Mouse (Mus musculus) mature B cell (primary cell): ENCODE data around the gene Mri1.
"Not testable (repeated sequence)": the region's sequence is repeated elsewhere in the genome, so short reads cannot be mapped to it uniquely, and the experiment has no call there.

Source experiments
- in situ Hi-C: fragments of 300-500 bp; cut with MboI; formaldehyde crosslinking; loops from 2 replicates; pipeline ENCODE4 v1.14.3; 2019

Mri1 gene

DNA sequence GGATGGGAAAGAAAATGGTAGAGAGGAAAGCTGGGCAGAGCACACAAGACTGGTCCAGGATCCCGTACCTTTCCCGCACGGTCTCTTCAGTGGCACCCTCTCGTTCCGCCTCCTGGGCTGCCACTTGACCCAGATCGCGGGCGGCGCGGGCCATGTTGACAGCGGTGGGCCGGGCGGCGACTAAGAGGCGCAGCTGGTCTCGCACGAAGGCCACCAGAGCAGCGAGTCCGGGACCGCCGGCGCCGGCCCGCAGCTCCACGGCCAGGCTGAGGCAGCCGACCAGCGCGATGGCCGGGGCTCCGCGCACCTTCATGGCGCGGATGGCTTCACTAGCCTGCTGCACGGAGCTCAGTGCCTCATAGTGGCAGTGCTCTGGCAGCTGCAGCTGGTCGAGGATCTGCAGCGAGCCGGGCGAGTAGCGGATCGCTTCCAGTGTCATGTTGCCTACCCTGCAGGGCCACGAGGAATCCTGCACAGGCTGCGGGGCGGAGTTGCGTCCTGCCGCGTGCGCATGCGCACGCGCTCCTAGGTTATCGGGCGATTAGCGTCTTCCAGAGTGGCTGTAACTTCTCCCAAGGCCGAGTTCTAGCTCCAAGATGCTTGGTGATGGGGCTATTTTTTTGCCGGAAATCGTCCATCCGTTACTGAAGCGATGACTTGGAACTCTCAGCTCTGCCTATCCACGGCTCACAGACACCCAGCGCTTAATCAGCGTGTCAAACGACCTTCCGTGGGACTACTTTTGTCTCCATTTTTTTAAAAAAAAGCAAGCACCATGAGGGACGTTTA is at the start of gene Mri1:
TSS of gene Mri1 (minus strand) at position 505 of the 789 bp plus-strand sequence.
- in situ Hi-C loops = no loop called here

DNA sequence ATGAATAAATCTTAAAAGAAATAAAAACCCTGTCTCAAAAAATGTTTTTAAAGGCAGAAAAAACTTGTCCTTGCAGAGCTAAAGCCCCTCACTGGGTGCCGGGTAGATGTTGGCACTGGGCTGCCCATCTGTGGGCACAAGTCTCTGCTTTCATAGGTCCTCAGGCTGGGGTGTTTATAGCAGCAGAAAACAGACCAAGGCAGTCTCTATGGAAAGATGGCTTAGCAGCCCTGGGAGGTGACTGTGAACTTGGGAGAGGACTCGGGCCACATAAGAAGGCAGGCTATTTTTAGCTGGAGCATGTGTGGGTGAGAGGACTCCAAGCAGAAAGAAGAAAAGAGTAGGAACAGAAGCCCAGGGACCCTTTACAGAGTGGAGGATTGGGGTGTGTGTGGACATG is 46.8 kb upstream of the Mri1 start:
- in situ Hi-C loops = no loop called here

DNA sequence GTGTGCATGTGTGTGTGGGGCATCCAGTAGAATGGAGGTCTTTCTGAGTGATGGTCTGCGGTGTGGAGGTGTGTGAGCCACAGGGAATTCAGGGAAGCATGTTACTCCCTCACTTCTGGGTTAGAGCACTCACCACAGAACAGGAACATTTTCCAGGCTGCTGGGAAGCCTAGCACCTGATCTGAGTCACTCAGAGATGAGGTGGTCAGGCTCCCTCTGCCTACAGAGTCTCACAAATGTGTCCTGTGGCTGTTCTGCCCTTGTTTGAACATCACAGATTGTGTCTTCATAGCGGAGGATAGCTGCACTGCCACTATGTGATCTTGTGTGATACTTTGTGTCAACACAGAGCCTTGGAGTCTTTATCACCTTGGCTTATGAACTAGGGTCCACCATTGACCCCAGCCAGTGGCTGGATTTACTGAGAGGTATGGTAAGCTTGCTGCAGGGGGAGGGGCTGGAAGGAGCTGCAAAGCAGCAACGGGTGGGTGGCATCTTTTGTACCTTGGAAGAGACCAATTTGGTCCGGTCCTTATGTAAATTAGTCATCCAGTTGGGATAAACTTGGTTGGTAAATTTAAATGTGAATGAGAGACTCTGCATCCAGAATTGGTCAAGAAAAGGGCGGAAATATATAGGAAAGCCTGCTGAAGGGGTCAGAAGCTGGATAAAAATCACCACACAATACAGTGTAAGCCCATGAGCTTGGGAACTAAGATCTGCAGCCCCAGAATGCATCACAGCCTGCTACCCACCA is 40.1 kb upstream of the Mri1 start:
- in situ Hi-C loops = no loop called here

DNA sequence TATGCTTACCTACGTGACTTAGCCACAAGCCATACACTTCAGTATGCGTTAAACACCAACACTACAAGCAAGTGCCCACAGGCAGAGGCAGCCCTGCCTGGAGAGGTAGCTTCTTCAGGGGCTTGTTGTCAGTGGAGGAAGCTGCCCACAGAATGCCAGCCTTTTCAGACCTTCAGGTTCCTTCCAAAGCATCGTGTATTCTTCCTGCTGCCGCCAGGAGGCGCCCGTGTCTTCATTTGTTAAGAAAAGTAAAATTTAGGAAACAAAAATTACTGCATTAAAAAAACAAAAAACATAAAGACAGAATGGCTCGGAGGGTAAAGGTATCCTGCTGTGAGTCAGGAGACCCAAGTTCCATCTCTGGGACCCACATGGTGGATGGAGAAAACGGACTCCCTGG is 34.6 kb upstream of the Mri1 start:
- in situ Hi-C loops = no loop called here

DNA sequence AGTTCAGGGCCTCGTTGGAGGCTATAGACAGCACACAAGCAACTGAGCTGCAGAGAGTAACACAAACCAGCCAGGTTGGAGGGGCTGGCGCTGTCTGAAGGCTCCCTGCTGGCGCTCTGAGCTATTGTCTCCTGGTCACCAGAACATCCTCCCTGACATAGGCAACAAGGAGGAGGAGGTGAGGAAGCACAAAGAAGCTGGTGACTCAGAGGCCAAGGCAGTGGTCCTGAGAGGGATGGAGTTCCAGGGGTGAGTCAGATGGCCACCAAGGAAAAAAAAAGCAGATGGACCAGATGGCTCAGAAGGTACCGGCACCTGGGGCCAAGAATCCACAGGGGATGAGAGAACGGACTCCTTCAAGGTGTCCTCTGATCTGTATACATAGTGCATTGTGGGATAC is 34.0 kb upstream of the Mri1 start:
- in situ Hi-C loops = no loop called here

DNA sequence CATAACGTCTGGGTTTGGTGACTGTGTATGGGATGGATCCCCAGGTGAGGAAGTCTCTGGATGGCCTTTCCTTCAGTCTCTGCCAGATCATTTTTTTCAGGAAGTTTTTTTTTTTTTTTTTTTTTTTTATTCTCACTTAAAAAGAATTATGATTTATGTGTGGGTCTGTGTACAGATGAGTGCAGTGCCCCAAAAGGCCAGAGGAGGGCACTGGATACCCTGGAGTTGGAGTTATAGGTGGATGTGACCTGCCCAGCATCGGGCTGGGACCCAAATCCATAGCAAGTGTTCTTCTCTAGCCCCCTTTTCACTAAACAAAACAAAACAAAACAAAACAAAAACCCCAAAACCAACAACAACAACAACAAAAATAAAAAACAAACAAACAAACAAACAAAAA is 31.8 kb upstream of the Mri1 start:
- in situ Hi-C loops = no loop called here

DNA sequence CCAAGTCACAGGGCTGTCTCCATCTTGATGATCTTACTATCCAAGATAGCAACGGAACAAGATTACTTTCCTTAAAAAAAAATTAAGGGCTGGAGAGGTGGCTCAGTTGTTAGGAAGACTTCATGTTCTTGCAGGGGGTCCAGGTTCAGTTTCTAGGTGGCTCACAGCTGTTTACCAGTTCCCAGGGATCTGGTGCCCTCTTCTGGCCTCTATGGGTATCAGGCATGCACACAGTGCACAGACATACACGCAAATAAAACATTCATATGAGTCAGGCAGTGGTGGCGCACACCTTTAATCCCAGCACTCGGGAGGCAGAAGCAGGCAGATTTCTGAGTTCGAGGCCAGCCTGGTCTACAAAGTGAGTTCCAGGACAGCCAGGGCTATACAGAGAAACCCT is 28.5 kb upstream of the Mri1 start:
- in situ Hi-C loops = not testable (repeated sequence)

DNA sequence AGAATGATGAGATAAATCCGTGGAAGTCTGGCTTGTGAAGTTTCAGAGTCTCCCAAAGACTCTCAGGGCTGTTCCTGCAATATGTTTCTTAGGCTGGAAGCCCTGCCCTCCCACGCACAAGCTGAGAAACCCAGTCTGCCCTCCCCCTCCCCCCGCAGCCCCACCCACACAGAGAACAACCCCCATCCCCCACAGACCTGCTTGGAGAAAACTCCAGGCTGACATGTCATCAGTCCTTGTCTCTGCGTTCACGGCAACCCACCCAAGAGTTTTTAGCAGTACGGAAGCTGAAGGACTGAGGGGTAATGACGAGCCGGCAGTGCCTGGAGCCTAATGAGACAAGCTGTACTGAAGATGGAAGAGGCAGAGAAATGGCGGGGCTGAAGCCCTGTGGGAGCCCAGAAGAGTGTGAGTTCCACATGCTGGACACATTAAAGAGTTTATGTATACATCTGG is 27.5 kb upstream of the Mri1 start:
- in situ Hi-C loops = no loop called here

DNA sequence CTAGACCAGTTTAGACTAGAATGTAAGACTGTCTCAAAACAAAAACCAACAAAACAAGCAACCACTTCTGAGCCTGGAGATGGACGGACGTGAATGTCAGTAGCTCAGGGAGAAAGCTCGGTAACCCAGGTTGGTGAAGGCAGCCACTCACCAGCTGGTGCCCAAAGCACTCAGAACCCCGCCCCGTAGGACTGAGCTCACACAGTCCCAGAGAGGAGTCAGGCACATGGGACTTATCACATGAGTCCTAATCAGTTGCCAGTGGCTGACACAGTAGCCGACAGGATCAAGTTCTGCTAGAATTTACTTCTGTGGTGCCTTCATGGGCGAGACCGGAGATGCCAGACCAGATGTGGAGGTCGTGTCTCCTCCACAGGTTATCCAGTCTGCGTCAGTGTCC is 23.7 kb upstream of the Mri1 start:
- in situ Hi-C loops = no loop called here

DNA sequence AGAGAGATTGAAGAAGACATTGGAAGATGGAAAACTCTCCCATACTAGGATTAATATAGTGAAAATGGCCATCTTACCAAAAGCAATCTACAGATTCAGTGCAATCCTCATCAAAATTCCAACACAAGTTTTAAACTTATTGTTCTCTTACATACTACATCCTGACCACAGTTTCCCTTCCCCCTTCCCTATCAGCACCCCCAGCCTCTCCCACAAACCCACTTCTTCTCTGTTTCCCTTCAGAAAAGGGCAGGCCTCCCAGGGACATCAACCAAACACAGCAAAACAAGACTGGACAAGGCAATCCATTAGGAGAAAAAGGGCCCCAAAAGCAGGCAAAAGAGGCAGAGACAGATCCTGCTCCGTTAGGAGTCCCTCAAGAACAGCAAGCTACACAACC is 19.3 kb upstream of the Mri1 start:
- in situ Hi-C loops = no loop called here

DNA sequence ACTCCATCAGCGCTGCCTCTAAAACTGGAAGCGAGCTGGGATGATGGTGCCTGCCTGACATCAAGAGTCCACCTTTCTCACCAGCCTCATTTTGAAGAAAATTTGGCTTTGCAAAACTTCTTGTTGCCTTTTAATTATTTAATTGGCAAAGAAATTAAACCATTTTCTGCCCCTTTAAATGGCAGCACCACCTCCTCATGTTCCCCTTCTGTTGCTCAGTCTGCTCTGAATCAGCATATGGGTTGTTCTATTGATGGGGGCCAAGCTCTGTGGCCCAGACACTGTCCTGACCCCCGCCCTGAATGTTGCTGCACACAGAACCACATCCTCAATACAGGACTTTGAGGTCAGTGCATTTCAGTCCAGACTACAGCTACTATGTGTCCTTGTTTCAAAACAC is 16.8 kb upstream of the Mri1 start:
- in situ Hi-C loops = no loop called here

DNA sequence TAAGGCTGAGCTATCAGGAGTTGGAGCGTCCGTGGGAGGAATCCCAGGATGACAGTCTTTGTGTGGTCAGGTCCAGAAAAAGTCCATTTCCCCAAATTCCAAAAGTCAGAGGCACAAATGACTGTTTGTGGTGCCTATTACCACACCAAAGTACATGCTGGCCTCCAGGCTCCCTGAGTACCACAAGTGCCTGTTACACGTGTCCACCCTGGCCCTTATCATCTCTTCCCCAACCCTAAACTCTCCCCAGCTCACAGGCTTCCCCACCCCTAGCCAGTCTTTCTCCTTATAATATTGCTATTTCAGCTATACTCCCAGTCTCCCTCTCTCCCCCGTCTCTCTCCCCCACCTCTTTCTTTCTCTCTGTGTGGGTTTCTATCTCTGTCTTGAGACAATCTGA is 15.2 kb upstream of the Mri1 start:
- in situ Hi-C loops = no loop called here

DNA sequence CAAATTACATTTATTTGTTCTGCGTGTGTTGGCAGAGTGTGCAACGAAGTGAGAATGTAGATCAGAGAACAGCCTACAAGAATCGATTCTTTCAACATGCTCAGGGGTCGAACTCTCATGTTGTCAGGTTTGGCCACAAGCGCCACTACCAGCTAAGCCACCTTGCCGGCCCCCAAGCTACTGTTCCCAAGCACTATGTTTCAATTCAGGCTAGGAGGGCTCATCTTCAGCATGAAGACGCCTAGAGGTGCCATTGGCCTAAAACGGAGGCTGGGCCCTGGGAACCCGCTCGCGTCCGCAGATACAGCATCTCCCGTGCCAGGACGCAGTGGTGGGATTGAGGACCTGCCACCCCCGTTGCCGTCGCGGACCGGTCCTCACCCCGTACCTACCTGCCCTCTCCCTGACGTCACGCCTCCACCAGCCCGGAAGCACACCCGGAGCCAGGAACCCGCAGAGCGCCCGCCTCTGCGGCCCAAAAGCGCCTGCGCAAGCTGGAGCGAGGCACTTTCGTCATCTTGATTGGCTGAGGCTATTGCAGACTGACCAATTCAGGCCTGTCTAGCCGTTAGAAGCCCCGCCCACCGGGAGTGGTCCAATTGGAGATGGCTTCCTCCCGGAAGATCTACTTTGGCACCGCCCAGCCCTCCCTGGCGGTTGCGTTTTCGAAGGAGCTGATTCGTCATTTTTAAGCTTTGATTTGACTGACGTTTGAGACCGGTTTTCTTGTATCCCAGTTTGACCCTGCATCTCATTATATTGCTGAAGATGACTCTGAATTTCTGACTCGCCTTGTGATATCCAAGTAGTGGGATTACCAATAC is 13.0 kb upstream of the Mri1 start, which contains the start of gene Ccdc130:
TSS of gene Ccdc130 (minus strand) at position 431 of the 824 bp plus-strand sequence.
- in situ Hi-C loops = no loop called here

DNA sequence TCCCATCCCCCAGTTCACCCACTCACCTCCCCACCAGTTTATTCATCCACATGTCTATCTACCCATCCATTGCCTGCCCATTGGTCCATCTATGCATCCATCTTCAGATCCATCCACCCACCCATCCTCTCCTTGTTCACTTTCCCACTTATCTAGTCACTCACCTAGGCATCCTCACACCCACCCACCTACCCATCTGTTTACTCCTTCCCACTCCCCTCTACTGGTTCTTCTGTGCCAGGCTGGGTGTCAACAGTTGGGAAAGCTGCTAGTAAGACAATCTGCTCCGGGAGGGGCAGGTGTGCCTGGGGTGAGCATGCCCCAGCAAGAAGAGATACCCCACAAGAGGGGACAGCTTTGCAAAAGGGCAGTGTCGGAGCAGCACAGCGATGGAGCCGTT is 4.0 kb upstream of the Mri1 start:
- in situ Hi-C loops = no loop called here

DNA sequence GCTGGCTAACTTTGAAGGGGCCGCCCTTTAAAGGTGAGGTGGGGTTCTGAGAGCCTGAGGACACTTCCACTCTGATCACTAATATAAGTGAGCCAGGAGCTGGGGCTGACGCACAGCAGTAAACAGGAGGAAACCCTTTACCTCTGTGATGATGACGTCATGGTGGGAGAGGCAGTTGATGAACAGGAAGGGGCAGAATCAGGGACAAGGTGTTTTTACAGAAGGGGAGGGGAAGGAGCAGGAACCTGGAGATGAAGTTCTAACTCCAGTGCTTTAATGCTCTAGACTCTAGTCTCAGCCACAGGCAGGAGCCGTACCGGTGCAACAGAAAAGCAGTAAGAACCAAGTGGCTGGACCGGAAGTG is 686 bp downstream of the Mri1 start:
- in situ Hi-C loops = no loop called here

DNA sequence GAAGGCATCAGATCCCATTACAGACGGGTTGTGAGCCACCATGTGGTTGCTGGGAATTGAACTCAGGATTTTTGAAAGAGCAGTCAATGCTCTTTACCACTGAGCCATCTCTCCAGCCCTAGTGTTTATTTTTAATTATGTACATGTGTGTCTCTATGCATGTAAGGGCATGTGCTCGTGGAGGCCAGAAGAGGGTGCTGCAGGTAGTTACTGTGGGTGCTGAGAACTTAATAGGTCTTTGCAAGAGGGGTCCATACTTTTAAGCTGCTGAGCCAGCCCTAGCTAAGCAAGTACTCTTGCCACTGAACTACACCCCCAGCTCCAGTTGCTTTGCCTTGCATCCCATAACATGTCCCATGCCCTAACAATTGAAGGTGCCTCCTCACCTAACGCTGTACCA is 1.3 kb downstream of the Mri1 start:
- in situ Hi-C loops = no loop called here

DNA sequence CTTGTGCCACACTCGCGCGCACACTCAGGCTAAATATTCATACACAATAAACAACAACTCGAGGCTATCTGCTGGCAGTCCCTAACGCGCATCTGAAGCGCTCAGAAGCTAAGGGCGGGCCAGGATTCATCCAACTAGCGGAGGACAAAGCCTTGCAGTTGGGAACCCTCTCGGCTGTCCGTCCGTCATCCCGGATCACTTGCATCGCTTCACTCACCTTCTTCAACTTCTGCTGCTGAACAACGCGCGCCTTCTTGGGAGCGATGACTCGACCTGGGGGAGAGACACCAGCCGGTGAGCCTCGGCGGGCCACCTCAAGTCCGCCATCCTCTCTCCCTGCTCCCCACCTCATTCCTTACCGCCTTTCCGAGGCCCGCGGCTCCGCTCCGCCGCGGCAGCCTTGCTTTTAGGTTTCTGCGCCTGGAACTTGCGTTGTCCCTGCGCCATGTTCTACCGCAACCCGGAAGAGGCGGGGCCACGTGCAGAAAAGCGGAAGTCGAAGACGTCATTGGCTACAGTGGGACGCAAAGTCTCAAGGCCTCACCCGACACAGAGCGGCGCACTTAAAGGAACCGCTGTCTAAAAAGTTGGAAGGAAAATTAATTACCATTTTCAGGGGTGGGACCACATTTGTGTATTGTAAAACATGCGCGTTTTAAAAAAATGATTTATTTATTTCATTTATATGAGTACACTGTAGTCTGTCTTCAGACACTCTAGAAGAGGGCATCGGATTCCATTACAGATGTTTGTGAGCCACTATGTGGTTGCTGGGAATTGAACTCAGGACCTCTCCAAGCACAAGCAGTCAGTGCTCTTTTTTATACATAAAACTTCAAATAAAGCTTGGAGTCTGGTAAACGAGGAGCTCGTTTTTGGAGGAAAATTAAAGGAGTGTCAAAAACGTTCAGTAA is 7.6 kb downstream of the Mri1 start, which contains the start of gene D8Ertd738e:
TSS of gene D8Ertd738e (minus strand) at position 463 of the 914 bp plus-strand sequence.
- in situ Hi-C loops = no loop called here

DNA sequence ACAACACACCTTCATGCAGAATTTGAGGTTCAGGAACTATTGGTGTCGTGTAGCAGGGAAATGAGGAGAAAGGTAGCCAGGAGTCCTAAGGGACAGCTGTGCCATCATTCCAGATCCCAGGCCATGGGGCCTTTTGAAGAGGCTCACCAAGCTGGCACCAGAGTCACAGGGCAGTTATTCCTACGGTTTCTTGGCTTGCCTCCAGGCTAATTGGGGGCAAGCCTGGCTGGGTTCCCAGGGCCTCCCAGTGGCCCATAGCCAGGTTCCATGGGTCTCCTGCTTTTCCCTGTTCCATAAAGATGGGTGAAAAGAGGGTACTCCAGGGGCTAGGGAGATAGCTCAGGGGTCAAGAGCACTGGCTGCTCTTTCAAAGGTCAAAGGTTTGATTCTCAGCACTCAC is 15.3 kb downstream of the Mri1 start:
- in situ Hi-C loops = no loop called here

DNA sequence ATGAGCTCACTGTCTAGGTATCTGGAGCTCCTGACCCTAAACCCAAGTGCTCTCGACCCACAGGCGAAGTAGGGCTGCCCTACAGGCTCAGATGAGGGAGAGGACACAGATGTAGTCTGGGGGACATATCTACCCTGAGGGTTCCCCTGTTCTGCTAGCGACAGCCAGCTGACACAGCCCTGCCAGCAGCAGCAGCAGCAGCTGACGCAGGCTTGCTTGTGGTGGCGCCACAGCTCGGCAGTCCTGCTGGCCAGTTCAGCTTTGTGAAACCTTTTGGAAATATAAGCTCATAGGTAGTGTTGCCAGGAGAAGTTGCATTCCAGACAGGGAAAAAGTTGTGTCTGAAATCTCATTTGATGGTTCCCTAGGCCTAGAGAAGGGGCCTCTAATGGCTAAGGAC is 16.0 kb downstream of the Mri1 start:
- in situ Hi-C loops = no loop called here

DNA sequence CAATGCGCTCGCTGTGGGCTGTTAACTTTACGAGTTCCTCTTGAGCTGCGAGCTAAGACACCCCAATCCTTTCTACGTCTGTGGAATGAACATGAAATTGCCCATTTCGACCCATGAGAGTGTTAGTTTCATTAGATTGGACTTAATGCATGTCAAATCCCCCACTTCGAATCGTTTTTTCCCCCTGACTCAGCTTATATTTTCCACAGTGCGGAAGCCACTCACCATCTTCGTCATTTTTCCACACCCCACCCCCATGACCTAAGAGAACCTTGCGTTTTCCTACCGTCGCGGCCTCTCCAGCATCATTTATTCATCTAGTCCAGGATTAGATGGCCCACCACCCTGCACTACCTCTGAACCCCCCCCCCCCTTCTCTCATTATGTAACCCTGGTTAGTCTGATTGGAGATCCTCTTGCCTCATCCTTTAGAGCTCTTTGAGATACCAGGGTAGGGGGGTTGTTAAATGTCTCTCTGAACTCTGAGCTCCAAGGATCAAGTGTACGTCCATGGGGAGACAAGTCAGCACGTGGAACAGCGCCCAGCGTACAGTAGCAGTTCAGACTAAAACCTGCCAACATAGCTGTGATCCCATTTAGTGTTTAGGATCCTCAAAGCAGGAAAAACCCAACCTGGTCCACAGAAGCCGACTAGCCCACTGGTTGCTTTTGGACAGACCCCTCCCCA is 19.4 kb downstream of the Mri1 start:
- in situ Hi-C loops = no loop called here

DNA sequence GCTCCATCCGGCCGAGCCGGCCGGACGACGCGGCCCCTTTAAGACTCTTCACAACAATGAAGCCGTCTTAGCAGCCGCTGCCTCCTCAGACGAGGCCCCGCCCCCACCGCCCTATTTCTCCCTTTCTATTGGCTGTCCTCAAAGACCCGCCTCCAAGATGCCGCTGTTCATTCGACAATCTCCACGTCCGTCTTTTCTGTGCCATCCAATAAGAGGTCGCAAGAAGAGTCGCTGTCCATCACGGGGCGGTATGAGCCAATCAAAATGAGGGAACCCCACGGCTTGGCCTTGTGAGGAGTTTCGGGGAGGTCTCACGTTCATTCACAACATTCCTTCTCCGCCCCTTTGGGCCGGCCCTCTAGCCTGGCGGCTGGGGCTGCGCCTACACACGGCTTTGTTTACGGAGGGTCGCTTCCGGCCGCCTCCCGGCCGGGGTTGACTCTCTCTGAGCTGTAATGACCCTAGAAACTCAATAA is 20.1 kb downstream of the Mri1 start, which contains the start of gene Zswim4:
TSS of gene Zswim4 (minus strand) at position 58 of the 476 bp plus-strand sequence.
- in situ Hi-C loops = no loop called here
